Mouse (Mus musculus) liver, postnatal 0 days (tissue): Measurements from ENCODE around the gene Capn5. TPM values are rescaled to one million over a fixed set of nuclear protein-coding genes. Genes with fewer than 3 reads are reported as not detected.
A peak's percentile ranks its signal among the peaks of the same experiment; 100 is the strongest.

Source experiments
- ATAC-seq: fragments of 200-750 bp; cut with Nextera tagmentation; 2 replicates; pipeline ENCODE4 v1.8.0; 2017; ENCODE audit warnings: mild to moderate bottlenecking, moderate library complexity
- DNase-seq: peaks from one replicate; pipeline ENCODE4 v3.0.0-alpha.2; 2016
- H3K27ac ChIP-seq: fragments of 300-500 bp; sonication (generic); 2 replicates; pipeline ENCODE4 v1.5.1; 2014; ENCODE audit warnings: antibody characterized with exemption, moderate library complexity, mild to moderate bottlenecking, low read depth
- H3K27me3 ChIP-seq: fragments of 300-500 bp; sonication (generic); 2 replicates; pipeline ENCODE4 v1.6.1; 2014; ENCODE audit warnings: low read length, control low read depth, mixed read lengths; ENCODE audit not compliant: insufficient read depth
- H3K36me3 ChIP-seq: fragments of 300-500 bp; sonication (generic); replicated peaks from 2 replicates; pipeline ENCODE4 v1.6.1; 2014; ENCODE audit warnings: mild to moderate bottlenecking, control low read depth, low read length, moderate library complexity, mixed read lengths; ENCODE audit not compliant: insufficient read depth
- H3K4me1 ChIP-seq: fragments of 300-500 bp; sonication (generic); 2 replicates; pipeline ENCODE4 v1.6.1; 2014; ENCODE audit warnings: antibody characterized with exemption, mild to moderate bottlenecking, control low read depth; ENCODE audit not compliant: insufficient read depth
- H3K4me2 ChIP-seq: fragments of 300-500 bp; sonication (generic); 2 replicates; pipeline ENCODE4 v1.6.1; 2014; ENCODE audit warnings: low read depth, mild to moderate bottlenecking, low read length, moderate library complexity, mixed read lengths
- H3K4me3 ChIP-seq: fragments of 300-500 bp; sonication (generic); 2 replicates; pipeline ENCODE4 v1.5.1; 2014; ENCODE audit warnings: low read depth, low read length
- H3K9ac ChIP-seq: fragments of 300-500 bp; sonication (generic); replicated peaks from 2 replicates; pipeline ENCODE4 v1.6.1; 2014; ENCODE audit warnings: mild to moderate bottlenecking, moderate library complexity
- H3K9me3 ChIP-seq: fragments of 300-500 bp; sonication (generic); 2 replicates; pipeline ENCODE4 v1.6.1; 2016; ENCODE audit warnings: mild to moderate bottlenecking, control low read depth, low read length, mixed read lengths
- CTCF ChIP-seq: sonication (generic); IDR thresholded peaks from 2 replicates; pipeline ENCODE4 v1.5.1; 2016; ENCODE audit warnings: antibody characterized with exemption, low read depth
- EP300 ChIP-seq: IDR thresholded peaks from 2 replicates; pipeline ENCODE4 v1.6.1; 2016; ENCODE audit warnings: antibody characterized with exemption, low read depth, mild to moderate bottlenecking
- WGBS: fragments of 180-500 bp; shearing (Covaris S2); extraction: QIAGEN DNeasy Blood & Tissue Kit; methylation state at CpG from one replicate; pipeline ENCODE4 v1.1.7; 2014; ENCODE audit not compliant: insufficient replicate concordance; 5-methylcytosine and 5-hydroxymethylcytosine counted together
- polyA plus RNA-seq: library from polyadenylated mRNA; unstranded; fragments of >200 nt; fragmentation: Nextera tagmentation; extraction: Ambion mirVana; gene quantifications from 2 replicates; pipeline ENCODE4 v1.2.1, GENCODE M21; 2015

Gene Capn5
- polyA plus RNA-seq, 1 experiment from 2014 or later, result 4.4 TPM

DNA sequence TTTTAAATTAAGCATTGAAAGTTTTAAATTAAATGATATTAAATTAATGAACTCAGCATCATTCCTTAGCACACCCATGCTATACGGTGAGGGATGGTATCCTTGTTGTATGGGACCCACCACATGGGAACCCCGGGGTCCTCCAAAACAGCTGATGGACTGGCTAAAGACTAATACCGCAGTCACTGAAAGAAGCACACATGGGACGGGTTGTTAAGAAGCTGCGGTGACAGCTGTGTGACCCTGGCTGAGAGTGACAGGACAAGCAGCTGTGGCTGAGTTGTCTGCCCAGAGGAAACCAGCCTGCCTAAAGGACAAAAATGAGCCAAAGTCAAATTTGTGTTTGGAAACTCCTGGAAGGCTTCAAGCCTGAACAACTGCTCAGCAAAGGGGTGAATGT lies 24.2 kb downstream of the Capn5 start:
- Histone ChIP-seq H3K9ac (no peak overlapping the region), H3K4me1 (peaks cover 19% of the 10 kb centered on the region), H3K4me3 (no peak overlapping the region), H3K27me3 (no peaks in the 10 kb centered on the region), H3K27ac (no peak overlapping the region), H3K9me3 (no peaks in the 10 kb centered on the region), H3K36me3 (no peaks in the 10 kb centered on the region), H3K4me2 (no peak overlapping the region)
- DNase-seq, result no peak
- ATAC-seq, result no peak
- TF ChIP-seq EP300, result no peak
- TF ChIP-seq CTCF, result no peak
- WGBS, result 80% methylated on average over 5 of the region's 5 CpGs

DNA sequence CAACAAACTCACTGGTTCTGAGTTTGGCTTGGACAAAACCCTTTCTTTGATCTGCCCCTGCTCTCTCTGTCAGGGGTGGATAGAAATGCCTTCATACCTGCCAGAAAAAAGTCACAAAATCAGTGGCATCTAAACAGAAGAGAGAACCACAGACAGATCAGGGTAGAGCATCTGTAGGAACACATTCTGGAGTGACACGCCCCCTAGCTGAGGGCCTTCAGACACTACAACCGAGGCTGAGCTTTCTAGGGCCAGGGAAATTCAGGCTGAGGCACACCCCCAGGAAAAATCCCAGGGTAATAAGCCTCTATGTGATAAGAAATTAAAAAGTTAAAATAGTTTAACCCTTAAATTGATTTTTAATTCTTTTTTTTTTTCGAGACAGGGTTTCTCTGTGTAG lies 24.7 kb downstream of the Capn5 start:
- Histone ChIP-seq H3K4me2 (no peak overlapping the region), H3K9me3 (no peaks in the 10 kb centered on the region), H3K9ac (no peak overlapping the region), H3K27me3 (no peaks in the 10 kb centered on the region), H3K4me1 (peaks cover 19% of the 10 kb centered on the region), H3K4me3 (no peak overlapping the region), H3K36me3 (no peaks in the 10 kb centered on the region), H3K27ac (no peak overlapping the region)
- DNase-seq, result no peak
- 55% methylated on average over 3 of the region's 3 CpGs for WGBS
- no peak for ATAC-seq
- TF ChIP-seq EP300, result no peak
- peak; percentile 47 for TF ChIP-seq CTCF

DNA sequence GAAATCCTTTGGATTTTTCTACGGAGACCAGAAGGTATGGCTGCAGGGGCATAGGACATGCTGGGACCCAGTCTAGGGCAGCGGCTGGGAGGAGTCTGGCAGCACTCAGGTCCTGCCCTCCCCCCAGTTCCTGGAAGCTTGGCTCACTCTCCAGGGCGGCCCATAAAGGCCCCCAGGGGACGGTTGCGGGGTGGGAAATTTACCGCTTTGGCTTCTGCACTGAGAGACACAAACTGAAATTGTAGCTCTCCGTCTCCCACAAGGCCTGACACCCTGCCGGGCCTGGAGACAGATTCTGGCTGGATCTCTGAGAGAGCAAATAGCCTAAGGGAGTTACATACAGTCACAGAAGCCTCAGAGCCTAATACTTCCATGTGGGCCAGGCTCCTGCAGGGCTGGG lies 25.7 kb downstream of the Capn5 start:
- TF ChIP-seq CTCF, result no peak
- no peak for TF ChIP-seq EP300
- Histone ChIP-seq H3K9me3 (no peaks in the 10 kb centered on the region), H3K4me2 (no peak overlapping the region), H3K27me3 (no peaks in the 10 kb centered on the region), H3K9ac (no peak overlapping the region), H3K27ac (no peak overlapping the region), H3K4me3 (no peak overlapping the region), H3K4me1 (peaks cover 12% of the 10 kb centered on the region), H3K36me3 (no peaks in the 10 kb centered on the region)
- DNase-seq (no peak), ATAC-seq (no peak)
- 79% methylated on average over 8 of the region's 8 CpGs for WGBS

DNA sequence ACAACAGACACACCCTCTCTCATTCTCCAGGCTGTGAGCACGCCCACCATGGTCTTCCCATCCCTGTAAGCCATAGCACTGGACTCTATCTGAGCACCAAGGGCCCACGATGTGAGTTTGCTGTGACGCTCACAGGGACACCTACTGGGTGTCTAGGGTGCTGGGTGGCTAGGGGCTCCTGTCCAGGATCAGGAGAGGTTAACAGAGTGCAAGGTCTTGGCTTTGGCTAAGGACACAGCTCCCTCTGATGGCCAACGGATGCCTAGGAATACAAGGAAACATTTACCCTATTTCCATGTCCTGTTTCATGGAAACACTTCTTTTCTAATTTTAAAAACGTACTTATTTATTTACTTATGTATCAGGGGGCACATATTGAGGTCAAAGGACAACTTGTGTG lies 27.5 kb downstream of the Capn5 start:
- Histone ChIP-seq H3K27me3 (no peaks in the 10 kb centered on the region), H3K4me3 (no peak overlapping the region), H3K4me1 (no peaks in the 10 kb centered on the region; the same call in 1 of the 2 replicates), H3K27ac (no peak overlapping the region), H3K36me3 (no peaks in the 10 kb centered on the region), H3K9me3 (no peaks in the 10 kb centered on the region), H3K9ac (no peak overlapping the region), H3K4me2 (no peak overlapping the region)
- 65% methylated on average over 5 of the region's 5 CpGs for WGBS
- ATAC-seq, result no peak
- no peak for TF ChIP-seq EP300
- peak; percentile 49 for TF ChIP-seq CTCF
- DNase-seq, result no peak

DNA sequence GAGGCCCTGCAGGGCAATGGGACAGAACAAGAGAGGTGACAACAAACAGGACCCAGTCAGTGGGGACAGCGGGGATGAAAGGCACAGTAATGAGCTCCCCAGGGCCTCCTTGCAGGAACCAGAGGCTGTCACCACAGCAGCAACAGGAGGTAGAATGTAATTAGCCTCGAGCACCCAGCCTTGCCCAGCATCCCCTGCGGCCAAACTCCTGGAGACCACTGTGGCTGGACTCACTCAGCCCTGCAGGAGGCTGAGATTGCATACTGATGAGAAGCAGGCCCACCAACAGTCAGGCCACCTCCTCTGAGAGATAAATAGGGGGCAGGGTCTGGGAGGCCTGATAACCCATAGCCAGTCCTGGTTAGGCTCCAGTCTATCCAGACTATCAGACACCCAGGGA lies 28.3 kb downstream of the Capn5 start:
- Histone ChIP-seq H3K4me3 (no peak overlapping the region), H3K27ac (no peak overlapping the region), H3K4me1 (no peaks in the 10 kb centered on the region), H3K36me3 (no peaks in the 10 kb centered on the region), H3K4me2 (no peak overlapping the region), H3K27me3 (no peaks in the 10 kb centered on the region), H3K9me3 (no peaks in the 10 kb centered on the region), H3K9ac (no peak overlapping the region)
- no peak for TF ChIP-seq EP300
- TF ChIP-seq CTCF, result no peak
- DNase-seq (no peak), ATAC-seq (no peak)
- 59% methylated on average over 3 of the region's 3 CpGs for WGBS

DNA sequence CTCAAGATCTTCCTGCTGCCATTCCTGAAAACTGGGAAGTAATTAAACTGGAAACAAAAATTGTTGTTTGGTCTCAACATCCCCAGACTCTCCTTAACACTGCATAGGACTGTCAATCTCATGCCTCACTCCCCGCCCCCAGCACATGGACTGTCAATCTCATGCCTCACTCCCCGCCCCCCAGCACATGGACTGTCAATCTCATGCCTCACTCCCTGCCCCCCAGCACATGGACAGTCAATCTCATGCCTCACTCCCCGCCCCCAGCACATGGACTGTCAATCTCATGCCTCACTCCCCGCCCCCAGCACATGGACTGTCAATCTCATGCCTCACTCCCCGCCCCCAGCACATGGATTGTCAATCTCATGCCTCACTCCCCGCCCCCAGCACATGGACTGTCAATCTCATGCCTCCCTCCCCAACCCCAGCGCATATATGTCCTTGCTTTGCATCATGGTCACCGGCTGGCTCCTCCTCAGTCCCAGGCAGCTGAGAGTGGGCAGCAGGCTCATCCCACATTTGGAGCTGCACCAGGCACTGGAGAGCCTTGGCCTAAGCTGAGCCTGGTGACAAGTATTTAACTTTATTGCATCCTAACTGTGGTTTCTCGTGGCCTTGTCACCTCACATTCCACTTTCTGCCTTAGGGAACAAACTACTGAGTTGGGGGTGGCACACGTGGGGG lies 29.2 kb downstream of the Capn5 start:
- Histone ChIP-seq H3K27ac (no peak overlapping the region), H3K4me3 (no peak overlapping the region), H3K4me2 (no peak overlapping the region), H3K9me3 (no peaks in the 10 kb centered on the region), H3K36me3 (no peaks in the 10 kb centered on the region), H3K9ac (no peak overlapping the region), H3K27me3 (no peaks in the 10 kb centered on the region), H3K4me1 (no peaks in the 10 kb centered on the region)
- DNase-seq, result no peak
- 85% methylated on average over 10 of the region's 10 CpGs for WGBS
- TF ChIP-seq CTCF, result no peak
- no peak for TF ChIP-seq EP300
- no peak for ATAC-seq

DNA sequence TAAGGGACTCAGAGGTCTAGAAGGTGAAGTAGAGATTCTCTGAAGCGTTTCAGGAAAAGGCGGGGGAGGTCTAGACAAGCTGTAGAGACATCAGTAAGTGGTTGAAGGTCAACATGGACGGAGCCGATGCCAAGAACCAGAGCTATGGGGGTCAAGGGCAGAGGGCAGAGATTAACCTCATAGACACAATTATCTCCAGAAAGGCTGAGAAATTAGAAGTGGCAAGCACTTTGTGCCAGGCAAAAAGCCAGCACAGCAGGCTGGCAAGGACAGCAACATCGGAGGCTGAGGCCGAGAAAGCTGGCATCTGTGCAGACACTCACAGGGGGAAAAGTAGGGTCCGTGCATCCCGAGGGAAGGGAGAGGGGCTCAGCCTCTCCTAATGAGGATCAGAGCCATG lies 30.3 kb downstream of the Capn5 start:
- H3K4me3 ChIP-seq, result no peak overlapping the region
- no peaks in the 10 kb centered on the region for H3K9me3 ChIP-seq
- no peak for ATAC-seq
- TF ChIP-seq CTCF (no peak), EP300 (no peak)
- DNase-seq, result no peak
- H3K27me3 ChIP-seq, result no peaks in the 10 kb centered on the region
- H3K4me2 ChIP-seq, result no peak overlapping the region
- H3K36me3 ChIP-seq, result no peaks in the 10 kb centered on the region
- 75% methylated on average over 8 of the region's 8 CpGs for WGBS
- H3K27ac ChIP-seq, result no peak overlapping the region
- no peak overlapping the region for H3K9ac ChIP-seq
- peaks cover 2% of the 10 kb centered on the region; the same call in 1 of the 2 replicates for H3K4me1 ChIP-seq
